In the genomic region with DNA sequence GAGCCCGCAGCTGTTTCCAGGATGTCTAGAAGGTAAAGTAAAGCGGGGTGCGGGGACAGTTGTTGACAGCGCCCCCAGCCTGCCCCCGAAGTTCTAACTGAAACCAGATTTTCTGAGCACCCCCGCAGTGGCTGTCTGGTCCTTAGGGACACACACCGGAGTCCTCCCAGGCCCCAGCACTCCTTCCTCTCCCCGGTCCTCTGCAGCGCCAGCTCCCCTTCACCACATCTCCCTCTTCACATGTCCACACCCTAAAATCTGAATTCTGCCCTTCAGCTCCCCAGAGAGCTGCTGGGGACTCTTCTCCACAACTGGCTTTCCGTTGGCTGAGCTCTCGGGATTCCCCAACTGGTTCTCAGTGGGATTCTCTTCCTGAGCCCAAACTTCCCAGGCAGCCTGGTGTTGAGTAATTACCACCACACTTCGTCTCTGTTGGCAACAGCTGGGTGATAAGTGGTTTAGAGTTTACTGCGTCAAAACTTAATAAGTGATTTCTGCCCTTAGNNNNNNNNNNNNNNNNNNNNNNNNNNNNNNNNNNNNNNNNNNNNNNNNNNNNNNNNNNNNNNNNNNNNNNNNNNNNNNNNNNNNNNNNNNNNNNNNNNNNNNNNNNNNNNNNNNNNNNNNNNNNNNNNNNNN, we compare ENCODE assay signal across 8 mouse cellular contexts. TPM values are rescaled to one million over a fixed set of nuclear protein-coding genes. Genes with fewer than 3 reads are reported as not detected.
A peak's percentile ranks its signal among the peaks of the same experiment; 100 is the strongest.
DNase-seq lines count a peak whose midpoint lies in the region; ATAC-seq lines count a peak whose summit lies in the region.

No protein-coding gene starts in this region.

- WGBS in heart, embryonic 10.5 days: 1% methylated on average over 13 of the region's 13 CpGs
- WGBS in lung, embryonic 15.5 days: 2% methylated on average over 13 of the region's 13 CpGs
- WGBS in neural tube, embryonic 12.5 days: 2% methylated on average over 13 of the region's 13 CpGs

- peak; percentile 63 for DNase-seq in thymus, postnatal 0 days (ENCODE audit: low spot score)
- no peak for DNase-seq in thymus, postnatal 4 days
- peak; percentile 47 for DNase-seq in embryo, embryonic 11 days
- DNase-seq in heart, embryonic 10.5 days (ENCODE audit: low spot score): no peak
- peak; percentile 50 to 65 for DNase-seq in kidney, adult 8-10 months
- DNase-seq in layer of hippocampus, adult 8-10 months (ENCODE audit: low spot score in 2 of 2): no peak

- H3K9ac ChIP-seq in lung, embryonic 15.5 days: peak overlapping the region; percentile 74
- peak overlapping the region; percentile 67 for H3K9ac ChIP-seq in neural tube, embryonic 12.5 days

- peak overlapping the region; percentile 96 for H3K27ac ChIP-seq in heart, embryonic 10.5 days
- H3K27ac ChIP-seq in lung, embryonic 15.5 days: peak overlapping the region; percentile 92
- no peak overlapping the region for H3K27ac ChIP-seq in neural tube, embryonic 12.5 days

- H3K27me3 ChIP-seq in heart, embryonic 10.5 days (ENCODE audit: insufficient read depth, poor library complexity, severe bottlenecking): no peaks in the 10 kb centered on the region
- no peaks in the 10 kb centered on the region for H3K27me3 ChIP-seq in lung, embryonic 15.5 days
- 0 out of 2 replicates have a peak, but pooled peaks cover 4% of the 10 kb centered on the region for H3K27me3 ChIP-seq in neural tube, embryonic 12.5 days (replicated peaks)

- H3K4me3 ChIP-seq in heart, embryonic 10.5 days: peak overlapping the region; percentile 94
- peak overlapping the region; percentile 70 for H3K4me3 ChIP-seq in lung, embryonic 15.5 days
- peak overlapping the region; percentile 56 for H3K4me3 ChIP-seq in neural tube, embryonic 12.5 days

- peaks cover 36% of the 10 kb centered on the region for H3K4me1 ChIP-seq in heart, embryonic 10.5 days
- peaks cover 29% of the 10 kb centered on the region for H3K4me1 ChIP-seq in lung, embryonic 15.5 days
- peaks cover 13% of the 10 kb centered on the region; the same call in 1 of the 2 replicates for H3K4me1 ChIP-seq in neural tube, embryonic 12.5 days

- peak; percentile 25 for ATAC-seq in lung, embryonic 15.5 days (ENCODE audit: borderline replicate concordance, extremely low read depth, low FRiP score, low TSS enrichment)
- ATAC-seq in neural tube, embryonic 12.5 days (ENCODE audit: low FRiP score, low read depth): peak; percentile 26; the same call in 1 of the 2 replicates

- peak overlapping the region; percentile 78 for H3K4me2 ChIP-seq in lung, embryonic 15.5 days
- H3K4me2 ChIP-seq in neural tube, embryonic 12.5 days (replicated peaks): peak overlapping the region; percentile 99

- H3K36me3 ChIP-seq in heart, embryonic 10.5 days: peaks cover 34% of the 10 kb centered on the region
- H3K36me3 ChIP-seq in lung, embryonic 15.5 days: peaks cover 23% of the 10 kb centered on the region
- peaks cover 13% of the 10 kb centered on the region for H3K36me3 ChIP-seq in neural tube, embryonic 12.5 days

- no peaks in the 10 kb centered on the region for H3K9me3 ChIP-seq in heart, embryonic 10.5 days
- H3K9me3 ChIP-seq in lung, embryonic 15.5 days: no peaks in the 10 kb centered on the region
- no peaks in the 10 kb centered on the region for H3K9me3 ChIP-seq in neural tube, embryonic 12.5 days

RNA-seq across cellular contexts. Expression of a gene that starts 0.7 kb away (rescaled TPM):
- 42.7 and 44.1 TPM in 2 replicates for polyA plus RNA-seq in thymus, postnatal 0 days (2015; fragmentation: Nextera tagmentation; extraction: Ambion mirVana)
- polyA plus RNA-seq in heart, embryonic 10.5 days (2016; fragmentation: Nextera tagmentation; extraction: Ambion mirVana): 29.6 and 37.0 TPM in 2 replicates
- 45.0 and 49.5 TPM in 2 replicates for polyA plus RNA-seq in lung, embryonic 15.5 days (2015; fragmentation: Nextera tagmentation; extraction: Ambion mirVana)
- polyA plus RNA-seq in neural tube, embryonic 12.5 days (2016; fragmentation: Nextera tagmentation; extraction: Ambion mirVana): 8.5 and 9.0 TPM in 2 replicates
- 10 to 100 TPM in 3 of 4 experiments, 1 to 10 TPM in 1; 9.6 to 18.3 (median 14.3) TPM for total RNA-seq in layer of hippocampus, adult 8-10 months (2022)

RNA-seq across cellular contexts. Expression of a gene that starts 15.2 kb away (rescaled TPM):
- not detected in 2 replicates for polyA plus RNA-seq in thymus, postnatal 0 days (2015; fragmentation: Nextera tagmentation; extraction: Ambion mirVana)
- polyA plus RNA-seq in heart, embryonic 10.5 days (2016; fragmentation: Nextera tagmentation; extraction: Ambion mirVana): not detected in 2 replicates
- 0.36 TPM in 1 of 2 replicates, not detected in the other for polyA plus RNA-seq in lung, embryonic 15.5 days (2015; fragmentation: Nextera tagmentation; extraction: Ambion mirVana)
- not detected in 2 replicates for polyA plus RNA-seq in neural tube, embryonic 12.5 days (2016; fragmentation: Nextera tagmentation; extraction: Ambion mirVana)
- total RNA-seq in layer of hippocampus, adult 8-10 months (2022): under 1 TPM in 1 of 4 experiments, not detected in 3; 0.72 TPM

RNA-seq across cellular contexts. Expression of a gene that starts 34.1 kb away (rescaled TPM):
- 70.7 and 73.4 TPM in 2 replicates for polyA plus RNA-seq in thymus, postnatal 0 days (2015; fragmentation: Nextera tagmentation; extraction: Ambion mirVana)
- polyA plus RNA-seq in heart, embryonic 10.5 days (2016; fragmentation: Nextera tagmentation; extraction: Ambion mirVana): 42.2 and 48.8 TPM in 2 replicates
- 61.9 and 70.3 TPM in 2 replicates for polyA plus RNA-seq in lung, embryonic 15.5 days (2015; fragmentation: Nextera tagmentation; extraction: Ambion mirVana)
- polyA plus RNA-seq in neural tube, embryonic 12.5 days (2016; fragmentation: Nextera tagmentation; extraction: Ambion mirVana): 30.7 and 35.4 TPM in 2 replicates
- total RNA-seq in layer of hippocampus, adult 8-10 months (2022): 10 to 100 TPM; 21.3 to 48.8 (median 34.5) TPM

Comparison
In these comparisons a context has a peak if more than half of its experiments do, and no peak if none do; other contexts are left out.
1. DNase-seq: peak in thymus, postnatal 0 days (single experiment), embryo, embryonic 11 days (single experiment) and kidney, adult 8-10 months (2 of 2); none in thymus, postnatal 4 days (single experiment), heart, embryonic 10.5 days (single experiment) and layer of hippocampus, adult 8-10 months (0 of 2).
2. Peak in every context shown above with its lines, with median percentiles within 50 percentile points of each other: H3K4me3 ChIP-seq.